Mouse (Mus musculus) embryonic facial prominence, embryonic 13.5 days (tissue): ENCODE results near the gene Apod. TPM values are rescaled to one million over a fixed set of nuclear protein-coding genes. Genes with fewer than 3 reads are reported as not detected.
"Not testable (repeated sequence)": the region's sequence is repeated elsewhere in the genome, so short reads cannot be mapped to it uniquely, and the experiment has no call there.

Experiments used
- ATAC-seq: fragments of 200-750 bp; cut with Nextera tagmentation; 2 replicates; pipeline ENCODE4 v1.8.0; 2017; ENCODE audit warnings: low read depth; ENCODE audit not compliant: insufficient number of reproducible peaks, insufficient read depth, low FRiP score, low TSS enrichment
- H3K27ac ChIP-seq: fragments of 300-500 bp; sonication (generic); 2 replicates; pipeline ENCODE4 v1.5.1; 2015; ENCODE audit warnings: moderate library complexity, mild to moderate bottlenecking, inconsistent platforms
- H3K27me3 ChIP-seq: fragments of 300-500 bp; sonication (generic); 2 replicates; pipeline ENCODE4 v1.6.1; 2015; ENCODE audit warnings: mild to moderate bottlenecking, inconsistent platforms
- H3K36me3 ChIP-seq: fragments of 300-500 bp; sonication (generic); 2 replicates; pipeline ENCODE4 v1.6.1; 2015; ENCODE audit warnings: mild to moderate bottlenecking, inconsistent platforms
- H3K4me1 ChIP-seq: fragments of 300-500 bp; sonication (generic); 2 replicates; pipeline ENCODE4 v1.6.1; 2015; ENCODE audit warnings: inconsistent platforms
- H3K4me2 ChIP-seq: fragments of 300-500 bp; sonication (generic); 2 replicates; pipeline ENCODE4 v1.6.1; 2015; ENCODE audit warnings: moderate library complexity, mild to moderate bottlenecking, inconsistent platforms
- H3K4me3 ChIP-seq: fragments of 300-500 bp; sonication (generic); 2 replicates; pipeline ENCODE4 v1.5.1; 2015; ENCODE audit warnings: mild to moderate bottlenecking, inconsistent platforms
- H3K9ac ChIP-seq: fragments of 300-500 bp; sonication (generic); 2 replicates; pipeline ENCODE4 v1.6.1; 2015; ENCODE audit warnings: mild to moderate bottlenecking, inconsistent platforms
- H3K9me3 ChIP-seq: fragments of 300-500 bp; sonication (generic); 2 replicates; pipeline ENCODE4 v1.6.1; 2016; ENCODE audit warnings: inconsistent platforms
- WGBS: fragments of 180-500 bp; shearing (Covaris S2); methylation state at CpG from one replicate; pipeline ENCODE4 v1.1.7; 2015; ENCODE audit warnings: mixed read lengths; 5-methylcytosine and 5-hydroxymethylcytosine counted together
- polyA plus RNA-seq: library from polyadenylated mRNA; unstranded; fragments of >200 nt; fragmentation: Nextera tagmentation; extraction: Ambion mirVana; gene quantifications from 2 replicates; pipeline ENCODE4 v1.2.1, GENCODE M21; 2015

Apod gene
- polyA plus RNA-seq, 1 experiment from 2014 or later: 66.5 TPM

GRCm38 (mm10) chr16:31339332-31339731 lies 24.7 kb upstream of the Apod start:
- H3K27ac ChIP-seq: no peak overlapping the region
- H3K27me3 ChIP-seq: no peaks in the 10 kb centered on the region
- H3K36me3 ChIP-seq: no peaks in the 10 kb centered on the region
- no peak overlapping the region for H3K4me3 ChIP-seq
- no peak for ATAC-seq
- peaks cover 10% of the 10 kb centered on the region; the same call in 1 of the 2 replicates for H3K4me1 ChIP-seq
- H3K4me2 ChIP-seq: no peak overlapping the region
- no peak overlapping the region for H3K9ac ChIP-seq
- no peaks in the 10 kb centered on the region for H3K9me3 ChIP-seq
- 20% methylated on average over 5 of the region's 5 CpGs for WGBS

GRCm38 (mm10) chr16:31337956-31338355 lies 23.3 kb upstream of the Apod start:
- 19% methylated on average over 3 of the region's 3 CpGs for WGBS
- Histone ChIP-seq H3K4me1 (peaks cover 9% of the 10 kb centered on the region; the same call in 1 of the 2 replicates), H3K27me3 (no peaks in the 10 kb centered on the region), H3K4me2 (no peak overlapping the region), H3K9ac (no peak overlapping the region), H3K27ac (no peak overlapping the region), H3K9me3 (no peaks in the 10 kb centered on the region), H3K36me3 (no peaks in the 10 kb centered on the region), H3K4me3 (no peak overlapping the region)
- ATAC-seq: no peak

- Histone ChIP-seq H3K4me2 (no peak overlapping the region), H3K27ac (no peak overlapping the region), H3K4me1 (peaks cover 4% of the 10 kb centered on the region; the same call in 1 of the 2 replicates), H3K4me3 (no peak overlapping the region), H3K9me3 (no peaks in the 10 kb centered on the region), H3K9ac (no peak overlapping the region), H3K27me3 (no peaks in the 10 kb centered on the region), H3K36me3 (no peaks in the 10 kb centered on the region)
- 23% methylated on average over 5 of the region's 5 CpGs for WGBS
- ATAC-seq: no peak
These were observed 20.2 kb upstream of the Apod start for GRCm38 (mm10) chr16:31334796-31335195.

GRCm38 (mm10) chr16:31332586-31332985 lies 18.0 kb upstream of the Apod start:
- peaks cover 8% of the 10 kb centered on the region; the same call in 1 of the 2 replicates for H3K4me1 ChIP-seq

GRCm38 (mm10) chr16:31330970-31331369 lies 16.4 kb upstream of the Apod start:
- 71% methylated on average over 6 of the region's 6 CpGs for WGBS

More at GRCm38 (mm10) chr16:31332586-31332985, 18.0 kb upstream of the Apod start:
- Histone ChIP-seq H3K9me3 (no peaks in the 10 kb centered on the region), H3K27ac (no peak overlapping the region), H3K9ac (no peak overlapping the region), H3K4me3 (no peak overlapping the region), H3K4me2 (no peak overlapping the region), H3K27me3 (no peaks in the 10 kb centered on the region), H3K36me3 (no peaks in the 10 kb centered on the region)
- ATAC-seq: no peak

GRCm38 (mm10) chr16:31329668-31330067 lies 15.1 kb upstream of the Apod start:
- H3K4me2 ChIP-seq: no peak overlapping the region

More at GRCm38 (mm10) chr16:31330970-31331369, 16.4 kb upstream of the Apod start:
- not testable (repeated sequence) for H3K9ac ChIP-seq, H3K9me3 ChIP-seq, ATAC-seq, H3K36me3 ChIP-seq, H3K4me2 ChIP-seq, H3K27me3 ChIP-seq, H3K4me3 ChIP-seq, H3K27ac ChIP-seq
- peaks cover 11% of the 10 kb centered on the region for H3K4me1 ChIP-seq

GRCm38 (mm10) chr16:31327891-31328290 lies 13.3 kb upstream of the Apod start:
- H3K9ac ChIP-seq: no peak overlapping the region
- no peak for ATAC-seq
- no peak overlapping the region for H3K4me2 ChIP-seq
- 85% methylated on average over 2 of the region's 2 CpGs for WGBS
- H3K27me3 ChIP-seq: no peaks in the 10 kb centered on the region
- H3K9me3 ChIP-seq: no peaks in the 10 kb centered on the region
- peaks cover 12% of the 10 kb centered on the region for H3K4me1 ChIP-seq
- no peak overlapping the region for H3K4me3 ChIP-seq
- no peaks in the 10 kb centered on the region for H3K36me3 ChIP-seq
- no peak overlapping the region for H3K27ac ChIP-seq

More at GRCm38 (mm10) chr16:31329668-31330067, 15.1 kb upstream of the Apod start:
- Histone ChIP-seq H3K27me3 (no peaks in the 10 kb centered on the region), H3K4me1 (peaks cover 12% of the 10 kb centered on the region), H3K9me3 (no peaks in the 10 kb centered on the region), H3K9ac (no peak overlapping the region), H3K36me3 (no peaks in the 10 kb centered on the region), H3K4me3 (no peak overlapping the region), H3K27ac (no peak overlapping the region)
- no peak for ATAC-seq
- WGBS: 42% methylated on average over 2 of the region's 2 CpGs

- no peak overlapping the region for H3K9ac ChIP-seq
- no peak for ATAC-seq
- WGBS: 79% methylated on average over 8 of the region's 8 CpGs
These were observed 12.8 kb upstream of the Apod start for GRCm38 (mm10) chr16:31327430-31327829.

GRCm38 (mm10) chr16:31326679-31327078 lies 12.1 kb upstream of the Apod start:
- no peaks in the 10 kb centered on the region for H3K36me3 ChIP-seq
- no peaks in the 10 kb centered on the region for H3K27me3 ChIP-seq
- no peak overlapping the region for H3K4me3 ChIP-seq
- no peak overlapping the region for H3K9ac ChIP-seq
- H3K4me1 ChIP-seq: peaks cover 12% of the 10 kb centered on the region
- 66% methylated on average over 8 of the region's 8 CpGs for WGBS
- no peak for ATAC-seq
- H3K27ac ChIP-seq: no peak overlapping the region
- H3K9me3 ChIP-seq: no peaks in the 10 kb centered on the region
- no peak overlapping the region for H3K4me2 ChIP-seq

More at GRCm38 (mm10) chr16:31327430-31327829, 12.8 kb upstream of the Apod start:
- no peaks in the 10 kb centered on the region for H3K9me3 ChIP-seq
- H3K4me1 ChIP-seq: peaks cover 12% of the 10 kb centered on the region
- H3K4me2 ChIP-seq: no peak overlapping the region
- H3K36me3 ChIP-seq: no peaks in the 10 kb centered on the region
- no peak overlapping the region for H3K27ac ChIP-seq
- H3K4me3 ChIP-seq: no peak overlapping the region
- H3K27me3 ChIP-seq: no peaks in the 10 kb centered on the region

GRCm38 (mm10) chr16:31325966-31326365 lies 11.4 kb upstream of the Apod start:
- no peak overlapping the region for H3K4me3 ChIP-seq
- H3K4me2 ChIP-seq: no peak overlapping the region
- no peaks in the 10 kb centered on the region for H3K36me3 ChIP-seq
- H3K4me1 ChIP-seq: peaks cover 12% of the 10 kb centered on the region
- WGBS: 36% methylated on average over 5 of the region's 5 CpGs
- no peak overlapping the region for H3K9ac ChIP-seq
- H3K9me3 ChIP-seq: no peaks in the 10 kb centered on the region
- no peak overlapping the region for H3K27ac ChIP-seq
- H3K27me3 ChIP-seq: no peaks in the 10 kb centered on the region
- no peak for ATAC-seq

GRCm38 (mm10) chr16:31325120-31325519 lies 10.5 kb upstream of the Apod start:
- WGBS: 93% methylated on average over 14 of the region's 14 CpGs
- H3K27ac ChIP-seq: no peak overlapping the region
- H3K4me2 ChIP-seq: no peak overlapping the region
- H3K9ac ChIP-seq: no peak overlapping the region
- no peak for ATAC-seq
- H3K36me3 ChIP-seq: no peaks in the 10 kb centered on the region
- H3K4me3 ChIP-seq: no peak overlapping the region
- H3K27me3 ChIP-seq: no peaks in the 10 kb centered on the region
- H3K4me1 ChIP-seq: peaks cover 12% of the 10 kb centered on the region
- H3K9me3 ChIP-seq: no peaks in the 10 kb centered on the region

GRCm38 (mm10) chr16:31321501-31321900 lies 6.9 kb upstream of the Apod start:
- Histone ChIP-seq H3K27me3 (no peaks in the 10 kb centered on the region), H3K36me3 (no peaks in the 10 kb centered on the region), H3K4me1 (peaks cover 14% of the 10 kb centered on the region), H3K4me2 (no peak overlapping the region), H3K9me3 (no peaks in the 10 kb centered on the region), H3K9ac (no peak overlapping the region), H3K27ac (no peak overlapping the region), H3K4me3 (no peak overlapping the region)
- 76% methylated on average over 4 of the region's 4 CpGs for WGBS
- ATAC-seq: no peak
